Mouse (Mus musculus) heart, embryonic 10.5 days (tissue): ENCODE measurements around the gene Ccnjl. TPM values are rescaled to one million over a fixed set of nuclear protein-coding genes. Genes with fewer than 3 reads are reported as not detected.
A peak's percentile ranks its signal among the peaks of the same experiment; 100 is the strongest.

ENCODE experiments used
- DNase-seq: peaks from one replicate; pipeline ENCODE4 v3.0.0-alpha.2; 2017; ENCODE audit warnings: low spot score
- H3K27ac ChIP-seq: fragments of 300-500 bp; sonication (generic); 2 replicates; pipeline ENCODE4 v1.5.1; 2016; ENCODE audit warnings: mild to moderate bottlenecking
- H3K27me3 ChIP-seq: fragments of 300-500 bp; sonication (generic); 2 replicates; pipeline ENCODE4 v1.6.1; 2016; ENCODE audit warnings: mild to moderate bottlenecking; ENCODE audit not compliant: poor library complexity, insufficient read depth, severe bottlenecking
- H3K36me3 ChIP-seq: fragments of 300-500 bp; sonication (generic); 2 replicates; pipeline ENCODE4 v1.6.1; 2016; ENCODE audit warnings: mild to moderate bottlenecking, moderate library complexity
- H3K4me1 ChIP-seq: fragments of 300-500 bp; sonication (generic); 2 replicates; pipeline ENCODE4 v1.6.1; 2016; ENCODE audit warnings: mild to moderate bottlenecking
- H3K4me3 ChIP-seq: fragments of 300-500 bp; sonication (generic); 2 replicates; pipeline ENCODE4 v1.5.1; 2016; ENCODE audit warnings: mild to moderate bottlenecking, moderate library complexity
- H3K9me3 ChIP-seq: fragments of 300-500 bp; sonication (generic); 2 replicates; pipeline ENCODE4 v1.6.1; 2016; ENCODE audit warnings: mild to moderate bottlenecking, moderate library complexity
- WGBS: fragments of 180-500 bp; shearing (Covaris S2); methylation state at CpG from one replicate; pipeline ENCODE4 v1.1.7; 2016; 5-methylcytosine and 5-hydroxymethylcytosine counted together
- polyA plus RNA-seq: library from polyadenylated mRNA; unstranded; fragments of >200 nt; fragmentation: Nextera tagmentation; extraction: Ambion mirVana; gene quantifications from 2 replicates; pipeline ENCODE4 v1.2.1, GENCODE M21; 2016

Ccnjl gene
- polyA plus RNA-seq, 1 experiment from 2014 or later: 33.2 TPM

DNA sequence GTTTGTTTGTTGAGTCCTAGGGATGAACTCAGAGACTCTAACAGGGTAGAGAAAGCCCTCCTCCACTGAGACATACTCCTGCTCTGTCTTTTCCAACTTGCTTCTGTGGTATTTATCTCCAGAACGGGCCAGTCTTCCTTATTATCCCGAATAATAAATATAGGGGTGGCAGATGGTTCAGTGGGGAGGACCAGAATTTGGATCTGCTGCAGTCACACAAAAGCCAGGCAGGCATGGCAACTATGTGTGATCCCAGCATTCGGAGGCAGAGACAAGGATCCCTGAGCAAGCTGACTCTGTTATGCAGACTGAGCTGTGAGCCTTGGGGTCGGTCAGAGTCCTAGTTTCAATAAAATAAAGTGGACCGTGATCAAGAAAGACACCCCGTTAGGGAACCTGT, 27.3 kb upstream of the Ccnjl start:
- no peaks in the 10 kb centered on the region for H3K27me3 ChIP-seq
- no peak for DNase-seq
- H3K36me3 ChIP-seq: no peaks in the 10 kb centered on the region
- H3K4me1 ChIP-seq: no peaks in the 10 kb centered on the region
- no peak overlapping the region for H3K4me3 ChIP-seq
- WGBS: 78% methylated on average over 6 of the region's 6 CpGs
- peaks cover 3% of the 10 kb centered on the region; the same call in 1 of the 2 replicates for H3K9me3 ChIP-seq
- H3K27ac ChIP-seq: no peak overlapping the region

DNA sequence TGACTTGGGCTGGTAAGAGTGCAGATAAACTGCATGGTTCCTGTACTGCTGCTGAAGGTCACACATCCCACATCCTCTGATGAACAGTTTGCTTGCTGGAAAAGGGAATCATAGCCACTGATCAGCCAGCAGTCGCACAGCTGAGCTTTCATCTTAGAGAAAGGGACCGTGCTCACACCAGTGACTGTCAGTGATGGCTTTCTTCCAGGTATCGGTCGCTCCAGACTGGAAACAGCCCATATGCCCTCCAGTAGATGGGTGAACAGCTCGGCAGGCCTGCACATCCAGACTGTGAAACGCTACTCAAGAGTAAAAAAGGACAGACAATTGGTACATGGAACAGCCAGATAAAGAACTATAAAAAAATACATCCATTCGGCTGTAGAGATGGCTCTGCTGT, 23.4 kb upstream of the Ccnjl start:
- no peak overlapping the region for H3K4me3 ChIP-seq
- no peaks in the 10 kb centered on the region for H3K27me3 ChIP-seq
- DNase-seq: no peak
- no peaks in the 10 kb centered on the region for H3K9me3 ChIP-seq
- no peaks in the 10 kb centered on the region for H3K4me1 ChIP-seq
- H3K27ac ChIP-seq: no peak overlapping the region
- 86% methylated on average over 7 of the region's 7 CpGs for WGBS
- no peaks in the 10 kb centered on the region for H3K36me3 ChIP-seq

DNA sequence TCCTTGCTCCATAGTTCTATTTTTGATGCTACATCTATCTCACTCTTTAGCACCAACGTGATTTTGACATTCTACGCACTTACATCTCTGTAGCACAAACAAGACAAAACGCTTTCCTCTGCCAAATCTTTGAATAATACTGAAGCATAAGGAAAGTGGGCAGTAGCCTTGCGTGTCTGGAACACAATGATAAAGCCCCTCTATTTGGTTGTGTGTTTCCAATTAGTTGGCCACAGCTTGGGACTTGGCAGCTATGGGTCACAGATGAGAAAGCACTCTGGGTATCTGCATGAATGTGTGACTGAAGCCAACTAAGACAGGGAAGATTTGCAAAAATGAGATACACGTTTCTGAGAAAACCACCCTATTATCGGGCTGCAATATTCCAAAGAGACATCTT, 20.6 kb upstream of the Ccnjl start:
- WGBS: 84% methylated on average over 6 of the region's 6 CpGs
- H3K4me3 ChIP-seq: no peak overlapping the region
- DNase-seq: no peak
- no peaks in the 10 kb centered on the region for H3K4me1 ChIP-seq
- H3K9me3 ChIP-seq: no peaks in the 10 kb centered on the region
- no peak overlapping the region for H3K27ac ChIP-seq
- no peaks in the 10 kb centered on the region for H3K36me3 ChIP-seq
- no peaks in the 10 kb centered on the region for H3K27me3 ChIP-seq

DNA sequence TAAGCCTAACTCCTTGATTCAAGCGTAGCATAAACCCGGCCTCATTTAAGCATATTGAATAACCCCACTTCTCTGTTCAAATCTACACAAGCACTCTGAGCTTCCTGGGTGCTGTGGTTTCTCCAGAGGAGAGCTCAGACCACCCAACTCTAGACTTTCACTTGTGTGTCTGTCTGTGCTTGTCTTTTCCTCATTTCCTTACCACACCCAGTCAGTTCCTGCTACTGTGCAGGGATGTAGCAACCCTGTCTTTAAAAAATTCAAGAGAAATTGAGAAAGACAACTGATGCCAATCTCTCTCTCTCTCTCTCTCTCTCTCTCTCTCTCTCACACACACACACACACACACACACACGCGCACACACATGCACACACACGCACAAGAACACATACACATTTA, 18.7 kb upstream of the Ccnjl start:
- no peaks in the 10 kb centered on the region for H3K4me1 ChIP-seq
- no peaks in the 10 kb centered on the region for H3K36me3 ChIP-seq
- whole genome bisulfite sequencing: 91% methylated on average over 5 of the region's 5 CpGs
- no peaks in the 10 kb centered on the region for H3K27me3 ChIP-seq
- no peak overlapping the region for H3K4me3 ChIP-seq
- no peak for DNase-seq
- H3K27ac ChIP-seq: no peak overlapping the region
- H3K9me3 ChIP-seq: no peaks in the 10 kb centered on the region

DNA sequence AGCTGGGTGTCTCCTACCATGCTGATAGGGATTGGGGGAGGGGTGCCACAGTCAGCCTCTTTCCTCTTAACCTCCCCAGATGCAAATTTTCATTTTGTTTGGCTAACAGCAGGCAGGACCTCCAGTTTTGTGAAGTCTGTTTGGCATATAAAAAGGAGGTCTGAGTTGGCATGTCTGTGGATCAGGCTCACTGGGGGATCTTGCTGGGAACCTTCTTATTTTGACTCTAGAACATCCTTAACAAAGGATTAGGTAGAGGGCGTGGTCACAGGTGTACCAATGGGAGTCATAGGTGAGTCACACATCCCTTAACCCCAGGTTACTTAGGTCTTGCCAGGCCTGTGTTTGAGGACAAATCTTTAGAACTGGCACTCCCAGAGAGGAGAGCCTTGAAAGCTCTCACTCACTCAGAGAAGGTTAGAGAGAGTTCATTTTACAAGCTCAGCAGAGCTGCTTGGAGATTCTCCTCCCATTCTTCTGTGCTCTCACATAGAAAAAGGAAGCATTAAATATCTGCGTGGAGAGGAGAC, 15.9 kb upstream of the Ccnjl start:
- Histone ChIP-seq H3K36me3 (no peaks in the 10 kb centered on the region), H3K4me3 (no peak overlapping the region), H3K9me3 (no peaks in the 10 kb centered on the region), H3K27me3 (no peaks in the 10 kb centered on the region), H3K27ac (no peak overlapping the region), H3K4me1 (peaks cover 9% of the 10 kb centered on the region; the same call in 1 of the 2 replicates)
- DNase-seq: no peak
- WGBS: 65% methylated on average over 2 of the region's 2 CpGs

DNA sequence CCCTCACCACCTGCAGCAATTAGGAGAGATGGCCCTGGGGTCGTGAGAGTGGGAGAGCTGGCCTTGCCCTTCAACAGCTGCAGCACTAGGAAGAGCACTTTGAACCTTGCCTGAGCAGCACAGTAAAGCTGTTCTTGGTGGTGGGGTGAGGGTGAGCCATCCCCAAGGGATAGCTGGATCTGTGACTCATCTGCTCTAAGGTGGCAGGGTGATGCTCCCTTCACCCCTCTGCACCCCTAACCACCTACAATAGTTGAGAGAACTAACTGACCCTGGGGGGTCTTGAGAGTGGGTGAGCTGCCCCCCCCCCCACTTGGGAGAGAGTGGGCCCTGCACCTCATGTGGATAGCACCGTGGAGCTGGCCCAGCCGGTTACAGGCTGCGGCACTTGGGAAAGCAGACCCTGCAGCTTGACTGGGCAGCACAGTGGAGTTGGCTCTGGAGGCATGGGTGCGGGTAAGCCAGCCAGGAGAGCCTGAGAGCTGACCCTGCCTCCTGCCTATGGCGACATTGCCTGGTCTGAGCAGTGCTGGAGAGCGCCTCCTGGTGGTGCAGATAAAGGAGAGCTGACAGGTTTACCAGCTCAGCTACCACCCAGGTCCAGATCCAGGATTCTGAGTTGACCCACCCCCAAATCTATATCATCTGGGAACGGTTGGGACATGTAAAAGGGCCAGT, 12.1 kb upstream of the Ccnjl start:
- Histone ChIP-seq H3K4me1 (peaks cover 14% of the 10 kb centered on the region; the same call in 1 of the 2 replicates), H3K36me3 (no peaks in the 10 kb centered on the region), H3K4me3 (no peak overlapping the region), H3K27me3 (no peaks in the 10 kb centered on the region), H3K9me3 (no peaks in the 10 kb centered on the region), H3K27ac (no peak overlapping the region)
- WGBS: 32% methylated on average over 8 of the region's 8 CpGs
- peak; percentile 81 for DNase-seq

DNA sequence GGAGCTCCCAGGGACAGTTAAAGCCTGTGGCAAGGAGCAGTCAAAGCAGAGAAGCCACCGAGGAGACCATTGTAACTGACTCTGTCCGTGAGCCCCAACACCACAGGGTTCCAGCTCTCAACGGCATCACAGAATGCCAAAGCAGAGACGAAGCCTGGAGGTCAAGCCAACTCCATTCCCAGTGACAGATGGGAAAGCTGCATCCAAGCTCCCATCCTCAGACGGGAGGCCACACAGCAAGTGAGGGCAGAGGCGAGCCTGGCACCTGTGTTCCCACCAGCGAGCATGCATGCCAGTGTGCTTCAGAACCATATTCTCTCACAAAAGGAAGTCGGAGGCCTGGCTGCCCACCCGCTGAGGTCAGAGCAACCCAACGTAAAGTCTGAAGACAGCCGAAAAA, 10.9 kb upstream of the Ccnjl start:
- Histone ChIP-seq H3K27me3 (no peaks in the 10 kb centered on the region), H3K4me3 (no peak overlapping the region), H3K27ac (no peak overlapping the region), H3K9me3 (no peaks in the 10 kb centered on the region), H3K4me1 (peaks cover 14% of the 10 kb centered on the region; the same call in 1 of the 2 replicates), H3K36me3 (no peaks in the 10 kb centered on the region)
- DNase-seq: no peak
- 83% methylated on average over 11 of the region's 11 CpGs for WGBS

DNA sequence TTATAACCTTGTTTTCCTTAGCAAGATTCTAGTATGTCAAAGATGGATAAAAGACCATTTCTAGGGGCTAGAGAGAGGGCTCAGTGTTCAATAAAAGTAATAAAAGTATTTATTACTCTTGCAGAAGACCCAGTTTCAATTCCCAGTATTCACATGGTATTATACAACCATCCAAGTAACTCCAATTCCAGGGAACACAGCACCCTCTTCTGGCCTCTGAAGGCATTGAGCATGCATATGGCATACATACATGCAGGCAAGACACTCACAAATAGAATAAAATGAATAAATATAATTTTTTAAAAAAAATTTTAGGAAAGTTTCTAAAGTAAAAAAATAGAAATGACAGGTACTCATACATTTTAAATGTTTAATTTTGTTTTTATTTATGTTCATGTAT, 10.5 kb upstream of the Ccnjl start:
- Histone ChIP-seq H3K4me1 (peaks cover 14% of the 10 kb centered on the region; the same call in 1 of the 2 replicates), H3K4me3 (no peak overlapping the region), H3K27me3 (no peaks in the 10 kb centered on the region), H3K27ac (no peak overlapping the region), H3K36me3 (no peaks in the 10 kb centered on the region), H3K9me3 (no peaks in the 10 kb centered on the region)
- DNase-seq: no peak

DNA sequence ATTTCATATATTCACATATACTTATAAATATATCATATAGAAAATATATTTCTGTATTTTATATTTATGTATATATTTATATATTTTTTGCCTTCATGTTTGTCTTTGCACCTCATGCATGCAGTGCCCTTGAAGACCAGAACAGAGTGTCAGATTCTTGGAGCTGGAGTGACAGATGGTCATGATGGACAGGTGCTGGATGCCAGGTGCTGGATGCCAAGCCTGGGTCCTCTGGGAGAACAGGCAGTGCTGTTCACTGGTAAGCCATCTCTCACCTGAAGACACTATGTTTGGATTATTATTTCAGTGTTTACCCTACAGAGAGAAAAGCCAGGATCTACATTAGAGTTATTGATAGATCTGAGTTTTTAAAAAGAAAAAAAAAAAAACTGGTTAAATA, 9.8 kb upstream of the Ccnjl start:
- peaks cover 14% of the 10 kb centered on the region; the same call in 1 of the 2 replicates for H3K4me1 ChIP-seq
- H3K4me3 ChIP-seq: no peak overlapping the region
- no peak overlapping the region for H3K27ac ChIP-seq
- H3K9me3 ChIP-seq: no peaks in the 10 kb centered on the region
- H3K27me3 ChIP-seq: no peaks in the 10 kb centered on the region
- no peak for DNase-seq
- no peaks in the 10 kb centered on the region for H3K36me3 ChIP-seq

DNA sequence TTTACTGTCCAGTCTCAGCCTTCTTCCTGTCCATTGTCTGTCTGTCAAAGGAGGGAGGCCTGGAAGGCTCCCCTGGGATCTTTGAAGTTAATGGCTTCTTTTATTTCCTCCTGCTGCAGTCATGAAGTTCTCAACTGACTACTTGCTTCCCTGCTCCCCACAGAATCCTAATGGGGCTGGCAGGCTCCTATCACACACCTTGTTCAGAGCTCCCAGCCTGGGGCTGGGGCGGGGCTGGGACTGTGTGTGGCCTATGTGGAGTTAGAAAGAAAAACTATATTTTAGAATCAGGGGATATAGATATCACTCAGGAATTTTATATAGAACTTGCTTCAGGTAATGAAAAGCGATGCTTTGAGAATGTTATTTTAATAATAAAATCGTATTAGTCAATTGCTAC, 8.1 kb upstream of the Ccnjl start:
- Histone ChIP-seq H3K27ac (no peak overlapping the region), H3K9me3 (no peaks in the 10 kb centered on the region), H3K27me3 (no peaks in the 10 kb centered on the region), H3K36me3 (no peaks in the 10 kb centered on the region), H3K4me1 (peaks cover 14% of the 10 kb centered on the region; the same call in 1 of the 2 replicates), H3K4me3 (no peak overlapping the region)
- no peak for DNase-seq
- WGBS: 81% methylated on average over 3 of the region's 3 CpGs

DNA sequence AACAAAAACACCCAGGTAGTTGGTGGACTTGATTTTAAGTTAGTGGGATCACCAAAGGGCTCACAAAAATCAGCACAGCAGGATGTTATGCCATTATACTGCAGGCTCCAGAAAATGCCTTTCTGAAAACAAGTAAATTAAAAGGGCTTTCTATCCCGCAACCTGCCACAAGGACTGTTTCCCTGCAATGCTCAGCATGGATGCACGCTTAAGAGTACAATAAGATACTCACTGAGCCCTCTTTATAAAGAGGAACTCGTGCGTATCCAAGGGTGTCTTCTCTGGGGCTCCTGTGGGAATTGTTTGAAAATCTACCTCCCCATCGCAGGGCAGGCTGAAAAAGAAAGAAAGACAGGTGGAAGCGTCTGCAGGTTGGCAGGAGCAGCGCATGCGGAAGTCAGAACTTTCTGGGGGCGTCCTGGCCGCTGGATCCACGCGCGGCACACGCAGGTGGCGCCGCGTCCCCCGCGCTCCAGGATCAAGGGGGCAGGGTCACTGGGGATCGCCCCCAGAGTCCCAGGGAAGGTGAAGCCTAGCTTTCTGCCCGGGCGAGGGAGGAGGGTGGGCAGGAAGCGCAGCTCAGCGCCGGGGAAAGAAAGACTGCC, 404 bp upstream of the Ccnjl start:
- peak overlapping the region; percentile 88 for H3K4me3 ChIP-seq
- peak; percentile 78 for DNase-seq
- peak overlapping the region; percentile 96 for H3K27ac ChIP-seq
- WGBS: under 1% methylated on average over 25 of the region's 25 CpGs
- no peaks in the 10 kb centered on the region for H3K9me3 ChIP-seq
- peaks cover 37% of the 10 kb centered on the region for H3K4me1 ChIP-seq
- H3K36me3 ChIP-seq: peaks cover 20% of the 10 kb centered on the region
- no peaks in the 10 kb centered on the region for H3K27me3 ChIP-seq

DNA sequence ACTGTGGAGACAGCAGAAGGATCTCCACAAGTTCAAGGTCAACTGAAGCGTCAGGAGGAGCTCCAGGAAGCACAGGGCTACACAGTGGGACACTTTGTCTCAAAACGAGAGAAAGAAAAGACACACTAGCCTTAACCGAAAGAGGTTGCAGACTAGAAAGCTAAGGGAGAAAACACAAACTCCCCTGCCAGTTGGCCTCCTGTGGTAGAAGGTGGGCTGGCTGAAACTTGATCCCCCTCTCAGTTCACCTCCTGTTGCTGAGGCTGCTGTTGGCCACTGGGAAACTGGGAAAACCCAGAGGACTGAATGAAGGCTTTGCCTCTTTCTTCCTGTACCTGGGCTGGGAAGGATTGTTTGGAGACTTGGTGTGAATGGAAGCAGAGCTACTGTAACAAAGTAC, 1.5 kb downstream of the Ccnjl start:
- Histone ChIP-seq H3K4me1 (peaks cover 52% of the 10 kb centered on the region), H3K4me3 (peak overlapping the region; percentile 88), H3K27me3 (no peaks in the 10 kb centered on the region), H3K36me3 (peaks cover 38% of the 10 kb centered on the region), H3K9me3 (no peaks in the 10 kb centered on the region), H3K27ac (peak overlapping the region; percentile 96)
- WGBS: 5% methylated on average over 3 of the region's 3 CpGs
- no peak for DNase-seq

DNA sequence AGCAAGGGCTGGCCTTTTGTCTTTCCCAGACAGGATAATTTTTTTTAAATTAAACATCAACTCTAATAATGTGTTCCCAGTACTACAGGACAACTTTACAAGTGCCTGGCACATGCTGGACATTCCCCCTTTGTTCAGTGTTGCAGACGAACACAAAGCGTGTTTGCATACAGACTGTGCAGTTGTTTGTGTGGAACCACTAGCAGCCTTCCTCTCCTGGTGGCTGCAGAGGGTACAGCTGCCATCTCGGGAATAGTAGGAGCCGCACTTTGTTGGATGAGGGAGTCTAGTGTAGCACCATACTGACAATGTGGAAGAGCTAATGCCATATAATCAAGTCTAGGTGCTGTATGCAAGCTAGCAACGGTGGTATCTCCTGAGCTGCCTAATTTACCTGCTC, 3.0 kb downstream of the Ccnjl start:
- peaks cover 54% of the 10 kb centered on the region for H3K36me3 ChIP-seq
- no peaks in the 10 kb centered on the region for H3K9me3 ChIP-seq
- WGBS: 72% methylated on average over 5 of the region's 5 CpGs
- peak overlapping the region; percentile 42; the same call in 1 of the 2 replicates for H3K27ac ChIP-seq
- H3K4me3 ChIP-seq: peak overlapping the region; percentile 18; the same call in 1 of the 2 replicates
- DNase-seq: no peak
- H3K27me3 ChIP-seq: no peaks in the 10 kb centered on the region
- peaks cover 64% of the 10 kb centered on the region for H3K4me1 ChIP-seq
